Mouse (Mus musculus): ENCODE results near the gene A730049H05Rik. TPM values are rescaled to one million over a fixed set of nuclear protein-coding genes. Genes with fewer than 3 reads are reported as not detected.
A peak's percentile ranks its signal among the peaks of the same experiment; 100 is the strongest.

A730049H05Rik gene
- not detected in 2 replicates for total RNA-seq (2014; rRNA removed)
- not detected in 2 replicates for polyA plus RNA-seq (2012; rRNA removed)

GRCm38 (mm10) chr6:92816311-92816751 lies at the start of gene A730049H05Rik:
Gene A730049H05Rik (plus strand): TSS chr6:92816478.
- WGBS = 29% methylated on average over 8 of the region's 8 CpGs
- no peak for DNase-seq (ENCODE audit: extremely low read depth, low read depth, low spot score)

GRCm38 (mm10) chr6:92776356-92776755 lies 39.9 kb upstream of the A730049H05Rik start:
- H3K79me2 ChIP-seq (ENCODE audit: control insufficient read depth, insufficient read depth, low read length) = no peaks in the 10 kb centered on the region
- H3K36me3 ChIP-seq (ENCODE audit: control insufficient read depth, insufficient read depth, low read length) = no peaks in the 10 kb centered on the region
- TF ChIP-seq CTCF (IDR thresholded peaks at IDR 0.05; ENCODE audit: low read depth, low read length) = peak; percentile 53
- TF ChIP-seq POLR2A (IDR thresholded peaks at IDR 0.05; ENCODE audit: extremely low read depth, insufficient read depth, low read length) = no peak
- H3K27ac ChIP-seq (replicated peaks; ENCODE audit: insufficient read depth, low read depth, low read length) = no peak overlapping the region
- no peaks in the 10 kb centered on the region for H3K4me1 ChIP-seq (ENCODE audit: control insufficient read depth, insufficient read depth, low read length)
- no peak overlapping the region for H3K4me3 ChIP-seq (ENCODE audit: insufficient read depth, low read depth, low read length)
- H3K9ac ChIP-seq (ENCODE audit: low read depth, low read length) = no peak overlapping the region
- peak; percentile 33 for DNase-seq (ENCODE audit: extremely low read depth, low read depth, low spot score)
- 24% methylated on average over 2 of the region's 2 CpGs for WGBS
- H3K27me3 ChIP-seq (ENCODE audit: control insufficient read depth, insufficient read depth, low read length) = no peaks in the 10 kb centered on the region

More at GRCm38 (mm10) chr6:92816311-92816751, at the start of gene A730049H05Rik:
- no peaks in the 10 kb centered on the region for H3K4me1 ChIP-seq (ENCODE audit: control insufficient read depth, insufficient read depth, low read length)
- no peak within 1 kb of the TSS for H3K4me3 ChIP-seq (ENCODE audit: insufficient read depth, low read depth, low read length)
- TF ChIP-seq CTCF (IDR thresholded peaks at IDR 0.05; ENCODE audit: low read depth, low read length) = no peak
- no peak for TF ChIP-seq POLR2A (IDR thresholded peaks at IDR 0.05; ENCODE audit: extremely low read depth, insufficient read depth, low read length)
- H3K9ac ChIP-seq (ENCODE audit: low read depth, low read length) = no peak within 1 kb of the TSS
- no peak within 1 kb of the TSS for H3K27ac ChIP-seq (replicated peaks; ENCODE audit: insufficient read depth, low read depth, low read length)
- no peaks in the 10 kb centered on the region for H3K79me2 ChIP-seq (ENCODE audit: control insufficient read depth, insufficient read depth, low read length)
- H3K36me3 ChIP-seq (ENCODE audit: control insufficient read depth, insufficient read depth, low read length) = no peaks in the 10 kb centered on the region
- no peaks in the 10 kb centered on the region for H3K27me3 ChIP-seq (ENCODE audit: control insufficient read depth, insufficient read depth, low read length)

GRCm38 (mm10) chr6:92779140-92779934 lies 36.9 kb upstream of the A730049H05Rik start:
- no peak for DNase-seq (ENCODE audit: extremely low read depth, low read depth, low spot score)
- no peaks in the 10 kb centered on the region for H3K27me3 ChIP-seq (ENCODE audit: control insufficient read depth, insufficient read depth, low read length)
- no peak overlapping the region for H3K9ac ChIP-seq (ENCODE audit: low read depth, low read length)
- 76% methylated on average over 11 of the region's 11 CpGs for WGBS
- H3K4me1 ChIP-seq (ENCODE audit: control insufficient read depth, insufficient read depth, low read length) = no peaks in the 10 kb centered on the region
- TF ChIP-seq CTCF (IDR thresholded peaks at IDR 0.05; ENCODE audit: low read depth, low read length) = no peak
- TF ChIP-seq POLR2A (IDR thresholded peaks at IDR 0.05; ENCODE audit: extremely low read depth, insufficient read depth, low read length) = no peak
- no peak overlapping the region for H3K27ac ChIP-seq (replicated peaks; ENCODE audit: insufficient read depth, low read depth, low read length)
- H3K36me3 ChIP-seq (ENCODE audit: control insufficient read depth, insufficient read depth, low read length) = no peaks in the 10 kb centered on the region
- no peaks in the 10 kb centered on the region for H3K79me2 ChIP-seq (ENCODE audit: control insufficient read depth, insufficient read depth, low read length)
- H3K4me3 ChIP-seq (ENCODE audit: insufficient read depth, low read depth, low read length) = no peak overlapping the region

- Histone ChIP-seq H3K4me1 (ENCODE audit: control insufficient read depth, insufficient read depth, low read length) (no peaks in the 10 kb centered on the region), H3K27ac (replicated peaks; ENCODE audit: insufficient read depth, low read depth, low read length) (no peak overlapping the region), H3K36me3 (ENCODE audit: control insufficient read depth, insufficient read depth, low read length) (no peaks in the 10 kb centered on the region), H3K4me3 (ENCODE audit: insufficient read depth, low read depth, low read length) (no peak overlapping the region), H3K79me2 (ENCODE audit: control insufficient read depth, insufficient read depth, low read length) (no peaks in the 10 kb centered on the region), H3K9ac (ENCODE audit: low read depth, low read length) (no peak overlapping the region), H3K27me3 (ENCODE audit: control insufficient read depth, insufficient read depth, low read length) (no peaks in the 10 kb centered on the region)
- no peak for TF ChIP-seq POLR2A (IDR thresholded peaks at IDR 0.05; ENCODE audit: extremely low read depth, insufficient read depth, low read length)
- no peak for TF ChIP-seq CTCF (IDR thresholded peaks at IDR 0.05; ENCODE audit: low read depth, low read length)
- 34% methylated on average over 5 of the region's 5 CpGs for WGBS
- DNase-seq (ENCODE audit: extremely low read depth, low read depth, low spot score) = peak; percentile 23
Observed at GRCm38 (mm10) chr6:92779935-92780205, 36.4 kb upstream of the A730049H05Rik start.

- no peak for TF ChIP-seq POLR2A (IDR thresholded peaks at IDR 0.05; ENCODE audit: extremely low read depth, insufficient read depth, low read length)
- no peak for TF ChIP-seq CTCF (IDR thresholded peaks at IDR 0.05; ENCODE audit: low read depth, low read length)
- WGBS = 83% methylated on average over 6 of the region's 6 CpGs
- no peak for DNase-seq (ENCODE audit: extremely low read depth, low read depth, low spot score)
- Histone ChIP-seq H3K36me3 (ENCODE audit: control insufficient read depth, insufficient read depth, low read length) (no peaks in the 10 kb centered on the region), H3K27ac (replicated peaks; ENCODE audit: insufficient read depth, low read depth, low read length) (no peak overlapping the region), H3K4me1 (ENCODE audit: control insufficient read depth, insufficient read depth, low read length) (no peaks in the 10 kb centered on the region), H3K4me3 (ENCODE audit: insufficient read depth, low read depth, low read length) (no peak overlapping the region), H3K27me3 (ENCODE audit: control insufficient read depth, insufficient read depth, low read length) (no peaks in the 10 kb centered on the region; the same call in 1 of the 2 replicates), H3K9ac (ENCODE audit: low read depth, low read length) (no peak overlapping the region), H3K79me2 (ENCODE audit: control insufficient read depth, insufficient read depth, low read length) (no peaks in the 10 kb centered on the region)
Observed at GRCm38 (mm10) chr6:92781446-92781845, 34.8 kb upstream of the A730049H05Rik start.

- Histone ChIP-seq H3K4me1 (ENCODE audit: control insufficient read depth, insufficient read depth, low read length) (no peaks in the 10 kb centered on the region), H3K36me3 (ENCODE audit: control insufficient read depth, insufficient read depth, low read length) (no peaks in the 10 kb centered on the region), H3K9ac (ENCODE audit: low read depth, low read length) (no peak overlapping the region), H3K27ac (replicated peaks; ENCODE audit: insufficient read depth, low read depth, low read length) (no peak overlapping the region), H3K4me3 (ENCODE audit: insufficient read depth, low read depth, low read length) (no peak overlapping the region), H3K27me3 (ENCODE audit: control insufficient read depth, insufficient read depth, low read length) (no peaks in the 10 kb centered on the region; the same call in 1 of the 2 replicates), H3K79me2 (ENCODE audit: control insufficient read depth, insufficient read depth, low read length) (no peaks in the 10 kb centered on the region)
- 20% methylated on average over 7 of the region's 7 CpGs for WGBS
- no peak for DNase-seq (ENCODE audit: extremely low read depth, low read depth, low spot score)
- TF ChIP-seq CTCF (IDR thresholded peaks at IDR 0.05; ENCODE audit: low read depth, low read length) = peak; percentile 71
- no peak for TF ChIP-seq POLR2A (IDR thresholded peaks at IDR 0.05; ENCODE audit: extremely low read depth, insufficient read depth, low read length)
Observed at GRCm38 (mm10) chr6:92784782-92785181, 31.5 kb upstream of the A730049H05Rik start.
